Mouse (Mus musculus): ENCODE data around the gene Kif21b. TPM values are rescaled to one million over a fixed set of nuclear protein-coding genes. Genes with fewer than 3 reads are reported as not detected.

The Kif21b gene
- total RNA-seq, 4 experiments from 2014 or later, result 0.31 to 0.70 (median 0.34) TPM

GRCm38 (mm10) chr1:136156304-136156703 lies 25.1 kb downstream of the Kif21b start:
- no peak for DNase-seq (ENCODE audit: low spot score in 2 of 2)

DNA sequence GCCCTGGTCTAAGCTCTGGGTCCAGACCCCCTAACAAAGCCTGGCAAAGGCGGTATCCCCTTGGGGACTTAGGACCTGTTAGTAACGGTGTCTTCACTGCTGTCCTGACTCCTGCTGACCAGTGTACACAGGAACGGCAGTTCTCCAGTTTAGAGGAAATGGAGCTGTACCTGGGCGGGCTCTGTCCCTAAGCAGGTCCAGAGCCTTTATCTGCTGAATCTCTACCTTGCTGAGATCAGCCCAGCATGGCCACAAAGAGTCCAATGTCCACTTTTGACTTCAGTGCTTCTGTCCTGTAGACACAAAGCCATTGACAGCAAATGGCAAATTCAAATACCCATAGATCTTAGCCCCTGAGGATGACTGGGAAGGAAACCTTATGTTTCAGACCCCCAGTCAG lies 25.8 kb downstream of the Kif21b start:
- DNase-seq (ENCODE audit: low spot score in 2 of 2), result no peak

- no peak for DNase-seq (ENCODE audit: low spot score in 2 of 2)
Observed at GRCm38 (mm10) chr1:136159830-136160229, 28.6 kb downstream of the Kif21b start.

DNA sequence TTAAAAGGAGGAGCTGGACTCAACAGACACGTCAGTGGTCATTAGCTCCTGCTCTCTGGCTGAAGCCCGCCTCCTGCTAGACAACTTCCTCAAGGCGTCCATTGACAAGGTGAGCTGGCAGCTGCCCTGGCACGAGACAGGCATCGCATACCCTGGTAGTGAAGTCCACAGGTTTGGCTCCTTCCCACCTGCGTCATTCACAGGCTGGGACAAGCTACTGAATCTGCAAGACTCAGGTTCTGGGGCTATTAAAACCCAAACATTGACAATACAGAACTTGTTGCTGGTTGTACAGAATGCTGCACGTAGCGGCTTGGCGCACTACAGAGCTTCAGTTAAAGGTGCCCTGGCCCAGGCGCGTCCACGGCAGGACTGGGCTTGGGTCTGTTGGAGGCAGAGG lies 29.1 kb downstream of the Kif21b start:
- DNase-seq (ENCODE audit: low spot score in 2 of 2), result no peak

GRCm38 (mm10) chr1:136160930-136161329 lies 29.7 kb downstream of the Kif21b start:
- no peak for DNase-seq (ENCODE audit: low spot score in 2 of 2)

- DNase-seq (ENCODE audit: low spot score in 2 of 2), result no peak
Observed at GRCm38 (mm10) chr1:136161333-136161921, 30.2 kb downstream of the Kif21b start.

GRCm38 (mm10) chr1:136165436-136165835 lies 34.2 kb downstream of the Kif21b start:
- DNase-seq (ENCODE audit: low spot score in 2 of 2), result no peak

- DNase-seq (ENCODE audit: low spot score in 2 of 2), result no peak
Observed at GRCm38 (mm10) chr1:136167657-136168056, 36.5 kb downstream of the Kif21b start.

DNA sequence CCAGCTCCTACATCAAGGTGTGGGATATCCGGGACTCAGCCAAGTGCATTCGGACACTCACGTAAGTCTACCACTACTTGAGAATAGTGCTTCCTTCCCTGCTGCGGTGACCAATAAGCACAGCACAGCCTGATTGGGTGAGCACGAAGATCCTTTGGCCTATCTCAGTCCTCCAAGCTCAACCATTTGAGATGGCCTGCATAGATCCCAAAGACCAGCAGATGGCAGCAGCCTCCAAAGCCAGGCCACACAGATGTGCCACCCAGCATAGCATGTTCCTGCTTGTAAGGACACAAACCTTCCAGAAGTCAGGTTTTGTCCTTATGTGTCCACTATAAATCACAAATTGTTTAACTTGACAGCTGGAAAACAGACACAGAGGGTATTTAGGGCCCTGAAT lies 38.9 kb downstream of the Kif21b start:
- DNase-seq (ENCODE audit: low spot score in 2 of 2), result peak; percentile 26 to 46

- DNase-seq (ENCODE audit: low spot score in 2 of 2), result no peak
Observed at GRCm38 (mm10) chr1:136172696-136173095, 41.5 kb downstream of the Kif21b start.

DNA sequence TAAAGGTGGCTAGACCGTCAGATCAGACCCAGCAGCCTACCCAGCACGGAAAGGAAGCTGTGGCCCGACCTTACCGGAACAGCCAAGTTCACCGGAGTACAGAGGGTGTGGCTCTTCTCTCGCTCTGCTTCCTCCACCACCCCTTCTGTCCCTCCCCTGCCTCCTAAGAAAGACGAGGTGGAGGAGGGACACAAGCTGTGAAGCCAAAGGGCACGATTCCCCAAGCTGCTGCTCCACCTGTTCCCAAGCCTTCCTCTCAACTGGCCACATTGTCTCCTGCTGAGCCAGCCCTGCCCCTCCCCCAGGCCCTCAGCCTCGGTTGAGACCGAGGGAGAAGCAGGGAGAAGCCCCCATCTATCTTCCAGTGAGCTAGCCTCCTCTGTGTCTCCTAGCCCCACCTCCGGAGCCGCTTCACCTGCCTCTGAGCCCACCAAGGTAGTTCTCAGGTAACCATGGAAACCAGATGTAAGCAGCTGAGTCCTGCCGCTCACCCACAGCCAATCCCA lies 43.0 kb downstream of the Kif21b start:
- DNase-seq (ENCODE audit: low spot score in 2 of 2), result no peak

- peak in 1 of 2 experiments; percentile 24 for DNase-seq (ENCODE audit: low spot score in 2 of 2)
Observed at GRCm38 (mm10) chr1:136175183-136175582, 44.0 kb downstream of the Kif21b start.

DNA sequence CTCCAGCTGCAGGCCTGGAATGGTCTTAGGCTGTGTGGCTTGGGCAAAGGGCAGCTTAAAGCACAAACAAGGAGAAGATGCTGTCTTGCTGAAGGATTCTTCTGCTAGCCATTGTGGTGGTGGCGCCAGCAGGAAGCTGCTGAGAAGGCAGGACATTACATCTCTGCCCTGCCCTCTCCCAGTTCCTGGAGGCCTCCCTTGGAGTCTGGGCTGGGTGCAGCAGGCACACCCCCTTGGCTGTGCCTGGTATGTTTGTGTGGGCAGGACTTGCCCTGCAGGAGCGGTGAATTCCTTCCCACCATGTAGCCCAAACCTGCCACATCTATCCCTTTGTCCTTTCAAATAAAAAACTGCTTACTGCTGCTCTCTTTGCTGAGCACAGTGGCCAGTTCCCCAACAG lies 45.9 kb downstream of the Kif21b start:
- DNase-seq (ENCODE audit: low spot score in 2 of 2), result no peak

DNA sequence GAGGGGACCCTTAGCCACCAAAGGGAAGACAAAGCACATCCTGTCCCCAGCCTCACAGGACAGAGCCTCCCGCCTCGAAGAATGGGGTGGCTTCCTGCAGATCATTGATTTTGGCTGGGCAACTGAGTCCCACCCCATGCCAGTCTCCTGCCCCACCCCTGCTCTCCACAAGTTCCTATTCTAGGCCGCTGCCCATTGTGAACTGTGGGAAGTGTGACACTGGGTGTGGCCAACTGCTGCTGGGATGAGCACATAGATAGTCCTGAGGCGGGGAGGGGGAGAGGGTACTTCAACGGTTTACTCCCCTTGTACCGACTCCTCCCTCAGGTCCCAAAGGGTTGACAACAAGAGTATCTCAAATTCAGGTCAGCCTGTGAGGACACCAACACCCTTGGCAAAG lies 47.6 kb downstream of the Kif21b start:
- DNase-seq (ENCODE audit: low spot score in 2 of 2), result no peak

DNA sequence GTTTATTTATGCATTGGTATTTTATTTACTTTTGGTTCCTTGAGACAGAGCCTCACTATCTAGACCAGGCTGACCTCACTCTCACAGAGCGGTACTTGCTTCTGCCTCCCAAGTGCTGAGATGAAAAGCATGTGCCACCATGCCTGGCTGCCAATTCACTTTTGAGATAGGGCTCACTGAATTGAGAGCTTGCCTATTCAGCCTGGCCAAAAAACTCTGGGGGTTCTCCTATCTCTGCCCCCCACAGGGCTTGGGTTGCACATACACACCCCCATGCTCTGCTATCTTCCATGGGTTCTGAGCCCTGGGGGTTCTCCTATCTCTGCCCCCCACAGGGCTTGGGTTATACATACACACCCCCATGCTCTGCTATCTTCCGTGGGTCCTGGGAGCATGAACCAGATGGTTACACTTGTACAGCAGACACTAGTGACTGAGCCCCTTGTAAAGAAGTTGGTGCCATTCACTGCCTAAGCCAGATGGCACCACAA lies 48.4 kb downstream of the Kif21b start:
- DNase-seq (ENCODE audit: low spot score in 2 of 2), result no peak

- no peak for DNase-seq (ENCODE audit: low spot score in 2 of 2)
Observed at GRCm38 (mm10) chr1:136190033-136190432, 58.8 kb downstream of the Kif21b start.

GRCm38 (mm10) chr1:136212803-136213202 lies 81.6 kb downstream of the Kif21b start, which contains the start of gene Mroh3:
Gene Mroh3, minus strand, starts transcription at chr1:136212828.
- no peak for DNase-seq (ENCODE audit: low spot score in 2 of 2)

DNA sequence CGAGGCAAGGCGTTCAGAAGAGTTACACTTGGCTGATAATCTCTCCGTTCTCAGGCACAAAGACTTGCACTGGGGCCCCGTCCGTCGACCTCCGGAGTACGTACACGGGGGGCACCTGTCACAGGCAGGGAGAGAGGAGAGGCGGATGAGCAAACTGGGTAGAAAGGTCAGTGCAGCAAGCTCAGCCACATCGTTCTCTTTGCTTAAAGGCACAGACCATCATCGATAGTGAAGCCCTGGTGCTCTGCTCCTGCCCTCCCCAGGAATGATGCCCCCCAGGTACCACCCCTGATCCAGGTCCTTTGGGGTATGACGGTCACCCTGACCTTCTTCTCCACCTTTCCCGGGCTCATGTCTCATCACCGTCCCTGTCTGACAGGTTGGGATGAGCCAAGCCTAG lies 83.1 kb downstream of the Kif21b start:
- no peak for DNase-seq (ENCODE audit: low spot score in 2 of 2)

- DNase-seq (ENCODE audit: low spot score in 2 of 2), result no peak
Observed at GRCm38 (mm10) chr1:136220037-136220871, 89.1 kb downstream of the Kif21b start.

GRCm38 (mm10) chr1:136222386-136222785 lies 91.2 kb downstream of the Kif21b start:
- no peak for DNase-seq (ENCODE audit: low spot score in 2 of 2)

GRCm38 (mm10) chr1:136223758-136224342 lies 92.7 kb downstream of the Kif21b start:
- DNase-seq (ENCODE audit: low spot score in 2 of 2), result no peak

DNA sequence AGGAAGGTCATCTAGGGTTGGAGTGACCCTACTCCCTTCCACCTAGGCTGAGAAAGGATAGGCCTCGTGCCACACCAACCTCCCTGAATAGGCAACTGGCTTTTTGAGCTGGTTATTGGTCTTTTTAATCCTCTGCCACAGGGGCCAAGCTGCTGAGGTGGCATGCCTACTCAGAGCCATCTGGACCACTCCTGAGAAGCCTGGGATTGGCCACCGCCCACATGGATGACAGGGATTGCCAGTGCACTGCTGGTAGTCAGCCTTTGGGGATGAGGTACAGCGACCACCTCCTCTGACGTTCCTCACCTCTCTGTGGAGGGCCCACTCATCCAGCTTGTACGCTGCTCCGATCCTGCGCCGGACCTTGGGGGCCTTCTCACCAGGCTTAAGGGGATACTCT lies 94.7 kb downstream of the Kif21b start:
- no peak for DNase-seq (ENCODE audit: low spot score in 2 of 2)

Measured in gastrocnemius, adult 8-10 months (tissue).